Mouse (Mus musculus) adrenal gland, adult 8-10 months (tissue): ENCODE data around the gene Wscd1. TPM values are rescaled to one million over a fixed set of nuclear protein-coding genes. Genes with fewer than 3 reads are reported as not detected.
A peak's percentile ranks its signal among the peaks of the same experiment; 100 is the strongest.
"Not testable (repeated sequence)": the region's sequence is repeated elsewhere in the genome, so short reads cannot be mapped to it uniquely, and the experiment has no call there.

Source experiments
- DNase-seq: peaks from one replicate; pipeline ENCODE4 v3.0.0; 2022
- total RNA-seq, 4 experiments: library from RNA; stranded (reverse); gene quantifications; 2 replicates each; pipeline ENCODE4 v1.2.4; 2022

Gene Wscd1
- total RNA-seq, 4 experiments from 2014 or later, result 6.8 to 9.2 (median 7.4) TPM

GRCm38 (mm10) chr11:71770479-71770878, 20.8 kb downstream of the Wscd1 start:
- DNase-seq, result no peak

DNA sequence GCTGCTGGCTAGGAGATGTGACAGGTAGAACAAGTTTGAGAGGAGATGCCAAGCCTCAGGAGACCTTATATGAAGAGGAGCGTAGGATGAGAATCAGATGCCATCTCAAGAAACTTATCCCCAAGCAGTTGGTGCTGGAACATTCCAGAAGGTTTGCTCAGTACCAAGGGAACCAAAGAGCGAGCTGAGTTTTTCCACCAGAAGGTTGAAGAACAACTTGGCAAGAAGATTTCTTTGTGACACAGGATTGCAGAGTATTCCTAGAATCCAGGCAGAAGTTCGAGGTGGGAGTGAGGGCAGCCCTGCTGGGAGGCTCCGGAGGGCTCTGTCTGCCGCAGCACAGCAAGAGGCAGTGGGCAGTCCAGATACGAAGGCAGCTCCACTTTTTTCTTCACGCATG, 21.4 kb downstream of the Wscd1 start:
- no peak for DNase-seq

DNA sequence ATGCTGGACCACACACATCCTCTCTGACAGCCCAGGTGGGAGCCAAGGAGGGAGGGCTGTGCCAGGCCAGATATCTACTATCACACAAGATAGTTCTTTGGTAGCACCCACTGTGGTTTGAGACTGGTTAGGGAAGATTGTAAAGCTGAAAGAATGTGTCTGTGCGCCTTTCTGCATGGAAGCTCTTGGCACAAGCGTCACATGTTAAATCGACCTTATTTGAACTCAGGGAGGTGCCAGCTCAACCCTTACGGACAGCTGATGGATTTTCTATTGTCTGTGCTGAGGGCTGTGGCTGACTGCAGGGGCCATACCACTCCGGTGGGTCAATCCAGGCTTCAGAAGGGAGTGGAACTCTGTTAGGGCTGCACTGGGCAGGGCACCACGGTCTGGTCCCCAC, 22.3 kb downstream of the Wscd1 start:
- DNase-seq, result no peak

GRCm38 (mm10) chr11:71772802-71773201, 23.1 kb downstream of the Wscd1 start:
- DNase-seq, result no peak

DNA sequence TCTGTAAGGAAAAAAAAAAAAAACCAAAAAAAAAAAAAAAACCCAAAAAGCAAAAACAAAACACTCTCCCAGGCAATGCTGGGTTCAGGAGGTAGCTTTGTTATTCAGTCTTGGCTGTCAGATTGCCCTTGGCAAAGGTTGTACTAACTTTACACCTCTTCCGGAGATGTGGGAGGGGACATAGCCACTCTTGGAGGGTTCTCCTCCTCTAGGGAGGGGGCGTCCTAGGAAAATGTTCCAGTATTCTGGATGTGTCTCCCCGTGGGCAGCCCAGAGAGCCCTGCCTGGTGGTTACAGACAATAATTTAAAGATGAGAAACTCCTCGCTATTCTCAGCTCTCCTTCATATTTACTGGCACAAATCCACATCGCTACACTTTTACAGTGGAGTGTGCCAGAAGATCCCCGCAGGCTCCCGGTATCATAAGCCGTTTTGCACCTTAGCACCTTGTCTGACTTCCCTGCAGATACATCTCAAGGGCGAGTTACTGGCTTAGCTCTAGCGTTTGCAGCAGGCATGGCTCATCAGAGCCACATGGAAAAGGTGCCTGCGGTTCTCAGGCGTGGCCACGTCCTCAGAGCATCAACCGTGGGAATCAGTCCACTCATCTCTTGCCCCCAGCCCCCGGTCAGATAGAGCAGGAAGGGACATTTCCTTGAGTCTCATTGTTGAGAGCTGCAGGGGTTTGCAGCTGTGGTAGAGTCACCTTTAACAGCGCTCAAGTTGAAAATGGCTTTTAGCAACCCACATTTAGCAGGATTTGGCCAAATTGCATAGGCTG, 24.5 kb downstream of the Wscd1 start:
- no peak for DNase-seq

- DNase-seq, result no peak
Observed at GRCm38 (mm10) chr11:71775056-71775455, 25.3 kb downstream of the Wscd1 start.

DNA sequence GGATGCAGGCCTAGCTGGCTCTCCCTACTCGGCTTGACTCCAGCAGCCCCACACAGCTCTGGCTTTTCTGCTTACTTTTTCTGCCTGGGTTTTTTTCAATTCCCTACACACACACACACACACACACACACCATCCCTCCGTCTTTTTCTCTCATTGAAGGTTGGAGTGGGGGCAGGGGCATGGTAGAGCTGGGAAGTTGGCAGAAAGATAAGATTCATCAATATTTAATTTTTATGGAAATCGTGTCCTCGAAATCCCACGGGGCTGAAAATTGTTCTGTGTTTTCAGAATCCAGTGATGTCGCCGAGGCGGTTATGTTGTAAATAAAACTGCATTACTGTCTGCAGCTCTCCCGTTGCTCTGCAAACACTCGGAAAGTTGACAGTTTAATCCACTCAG, 29.9 kb downstream of the Wscd1 start:
- DNase-seq, result no peak

DNA sequence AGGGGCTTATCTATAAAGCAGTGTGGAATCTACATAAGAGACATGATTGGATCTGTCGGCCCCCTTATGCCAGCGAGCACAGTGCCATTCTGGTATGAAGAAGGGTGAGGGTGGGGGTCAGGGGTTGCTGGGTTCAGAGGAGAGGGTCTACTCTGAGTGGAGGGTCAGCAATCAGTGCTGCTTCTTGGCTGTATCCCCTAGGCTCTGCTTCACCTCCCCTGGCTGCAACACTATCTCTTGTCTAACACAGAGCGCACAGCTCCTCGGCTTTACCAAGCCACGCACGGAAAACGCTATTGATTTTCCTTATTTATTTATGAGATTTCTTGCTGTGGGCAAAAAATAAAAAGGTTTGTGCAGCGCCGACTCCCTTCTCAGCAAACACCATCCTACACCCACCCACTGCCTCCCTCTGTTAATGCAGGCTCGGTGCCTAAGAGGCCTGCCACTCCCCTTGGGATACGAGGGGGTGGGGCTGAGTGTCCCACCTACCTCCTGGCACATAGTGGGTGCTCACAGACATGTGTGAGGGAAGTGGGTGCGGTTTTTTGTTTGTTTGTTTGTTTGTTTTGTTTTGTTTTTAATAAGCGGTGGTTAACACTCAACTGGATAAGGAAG, 32.1 kb downstream of the Wscd1 start:
- no peak for DNase-seq

DNA sequence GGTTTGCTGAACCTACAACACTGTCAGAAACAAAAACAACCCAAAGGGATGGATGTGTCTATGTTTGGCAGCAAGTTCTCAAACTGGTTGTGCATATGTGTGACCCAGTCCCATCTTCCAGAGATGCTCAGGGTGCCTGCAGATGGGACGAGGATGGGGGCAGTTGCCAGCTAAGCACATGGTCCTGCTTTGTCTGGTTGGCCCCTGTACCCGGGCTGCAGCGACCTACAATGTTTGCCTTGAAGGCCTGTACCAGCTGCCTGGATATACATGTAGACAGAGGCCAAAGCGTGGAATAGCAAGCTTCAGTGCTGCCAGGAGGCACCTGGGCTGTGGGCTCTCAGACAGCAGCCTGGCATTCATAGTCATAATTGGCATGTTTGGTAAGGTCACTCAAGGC, 35.8 kb downstream of the Wscd1 start:
- no peak for DNase-seq

DNA sequence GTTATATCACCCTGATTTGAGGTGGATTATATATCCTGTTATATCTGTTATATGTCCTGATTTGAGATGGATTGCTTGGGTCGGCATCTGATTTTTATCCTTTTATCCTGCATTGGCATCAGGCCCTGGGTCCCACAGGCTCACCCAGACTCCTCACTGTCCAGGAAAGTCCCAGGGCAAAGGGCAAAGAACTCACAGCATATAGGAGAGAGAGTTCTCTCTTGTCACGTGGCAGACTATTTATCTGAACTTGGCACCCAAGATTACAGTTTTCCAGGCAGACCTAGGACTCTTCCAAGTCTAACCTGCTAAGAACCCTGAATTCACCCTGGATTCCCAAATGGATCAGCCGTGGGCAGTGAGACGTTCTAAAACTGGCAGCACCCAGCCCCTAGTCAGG, 38.5 kb downstream of the Wscd1 start:
- DNase-seq, result no peak

- no peak for DNase-seq
Observed at GRCm38 (mm10) chr11:71790227-71790626, 40.5 kb downstream of the Wscd1 start.

DNA sequence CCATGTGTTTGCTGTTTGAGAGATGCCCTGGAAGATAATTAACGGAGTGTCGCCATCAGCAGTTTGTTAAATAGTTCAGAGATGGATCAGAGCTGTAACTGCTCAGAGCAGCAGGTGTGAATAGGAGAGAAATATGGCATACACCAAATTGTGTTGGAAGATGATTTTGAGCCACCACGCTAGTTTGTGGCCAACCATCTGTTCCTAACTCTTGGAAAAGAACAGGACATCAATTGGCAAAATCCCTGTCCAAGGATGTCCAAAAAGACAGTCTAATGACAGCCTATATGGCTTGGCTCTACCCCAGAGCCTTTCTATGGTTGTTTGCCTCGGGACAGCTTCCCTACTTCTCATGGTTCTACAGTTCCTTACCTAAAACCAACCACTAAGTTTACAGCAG, 49.5 kb downstream of the Wscd1 start:
- DNase-seq, result no peak

DNA sequence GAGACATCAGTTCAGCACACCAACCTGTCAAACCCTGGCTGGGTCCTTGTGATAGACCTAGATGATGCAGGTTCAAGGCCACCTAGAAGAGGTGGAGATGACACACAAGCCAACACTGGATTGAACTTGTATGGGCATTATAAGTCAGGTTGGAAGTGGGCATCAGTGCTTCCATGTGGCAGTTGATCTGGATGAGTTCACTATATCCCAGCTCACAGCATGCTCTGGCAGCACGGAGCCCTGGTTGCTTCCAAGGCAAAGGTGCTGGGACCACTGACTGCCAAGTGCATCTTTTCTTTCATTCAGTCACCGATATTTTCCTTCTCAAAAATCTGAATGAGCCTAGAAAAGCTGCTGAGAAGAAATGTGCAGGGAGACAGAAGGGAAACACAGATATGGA, 58.8 kb downstream of the Wscd1 start:
- no peak for DNase-seq

GRCm38 (mm10) chr11:71811828-71812227, 62.1 kb downstream of the Wscd1 start:
- DNase-seq, result no peak

DNA sequence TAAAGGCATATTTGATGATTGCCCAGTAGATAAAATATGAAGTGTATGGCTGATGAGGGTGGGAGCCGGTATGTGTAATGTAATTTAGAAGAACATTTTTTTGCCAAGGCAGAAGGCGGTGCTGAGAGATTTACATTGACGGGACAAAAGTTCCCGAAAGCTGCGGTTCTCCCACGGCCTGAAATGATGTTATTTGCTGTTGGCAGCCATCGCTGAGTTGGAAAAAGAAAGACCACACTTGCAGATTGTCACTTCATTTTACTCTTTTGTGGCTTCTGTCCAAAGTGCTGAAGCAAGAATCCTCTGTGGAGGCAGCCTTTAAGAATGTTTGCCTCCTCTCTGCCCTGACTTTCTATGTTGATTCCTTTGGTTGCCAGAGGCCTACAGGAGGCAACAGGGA, 63.2 kb downstream of the Wscd1 start:
- DNase-seq, result no peak

- DNase-seq, result no peak
Observed at GRCm38 (mm10) chr11:71814511-71814910, 64.8 kb downstream of the Wscd1 start.

DNA sequence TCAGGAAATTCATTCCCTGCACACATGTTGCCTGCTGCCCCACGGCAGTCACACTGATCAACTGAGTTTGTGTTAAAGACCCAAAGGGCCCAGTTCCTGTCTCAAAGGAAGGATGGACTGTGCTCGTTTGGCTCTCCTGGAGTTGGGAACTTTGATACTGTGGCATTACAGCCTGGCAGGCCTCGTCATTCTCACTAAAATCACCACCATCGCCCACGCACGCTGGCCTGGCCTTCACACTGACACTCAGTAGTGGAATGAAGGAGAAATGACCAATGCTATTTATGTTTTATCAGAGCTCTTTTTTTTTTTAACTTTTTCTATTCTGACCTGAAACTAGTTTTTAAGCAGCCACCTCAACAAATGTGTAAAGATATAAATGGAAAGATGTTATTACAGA, 65.6 kb downstream of the Wscd1 start:
- DNase-seq, result peak; percentile 6

DNA sequence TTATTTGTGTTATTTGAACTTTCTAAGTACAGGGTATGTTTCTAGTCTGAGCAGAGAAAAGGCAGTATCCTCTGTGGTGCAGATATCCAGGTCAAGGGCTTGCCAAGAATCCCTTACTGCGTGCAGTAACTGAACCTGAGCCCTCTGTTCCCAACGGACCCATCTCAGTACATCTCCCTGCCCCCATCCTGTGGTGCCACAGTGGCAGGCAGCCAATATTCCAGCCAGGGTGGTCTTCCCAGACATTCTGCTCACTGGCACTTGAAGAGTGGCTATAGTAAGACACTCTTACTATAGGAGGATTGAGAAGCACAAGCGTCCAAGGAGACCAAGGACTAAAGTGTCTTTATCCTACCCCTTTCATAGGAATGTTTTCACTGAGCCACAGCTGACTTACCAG, 67.2 kb downstream of the Wscd1 start:
- peak; percentile 4 for DNase-seq

DNA sequence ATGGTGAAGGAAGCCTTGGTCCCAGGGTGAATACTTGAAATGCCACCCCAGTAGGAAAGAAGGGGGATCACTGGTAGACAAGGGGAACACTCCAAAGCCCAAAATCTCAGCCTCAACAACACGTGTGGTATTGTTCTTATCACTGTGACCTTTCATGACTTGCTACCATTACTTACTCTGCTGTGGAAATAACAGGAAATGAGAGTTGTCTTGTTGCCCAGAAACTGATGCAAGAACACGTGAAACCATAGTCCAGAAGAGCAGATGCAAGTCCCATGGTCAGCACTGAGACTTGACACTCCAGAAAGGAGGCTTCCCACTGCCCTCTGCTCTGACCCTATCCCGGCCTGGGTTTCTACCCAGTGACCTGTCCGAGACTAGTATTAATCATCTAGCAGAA, 67.6 kb downstream of the Wscd1 start:
- DNase-seq, result peak; percentile 15

DNA sequence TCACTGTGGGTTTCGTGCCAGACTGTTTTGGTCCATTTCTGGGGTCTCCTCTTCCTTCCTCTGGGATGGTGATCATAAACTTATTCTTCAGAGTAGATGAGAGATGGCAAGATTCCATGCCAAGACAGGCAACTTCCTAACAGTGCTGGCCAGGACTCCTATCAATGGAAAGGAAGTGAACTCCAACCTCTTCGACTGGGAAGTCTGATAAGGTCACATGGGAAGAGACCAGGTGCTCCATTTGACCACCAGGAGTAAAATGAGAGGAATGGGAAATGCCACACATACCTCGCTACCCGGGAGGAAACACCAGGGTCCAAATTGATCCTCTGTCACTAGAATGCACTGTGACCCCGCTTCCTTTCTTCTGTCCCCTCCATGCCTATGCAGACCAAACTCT, 68.4 kb downstream of the Wscd1 start:
- peak; percentile 18 for DNase-seq

DNA sequence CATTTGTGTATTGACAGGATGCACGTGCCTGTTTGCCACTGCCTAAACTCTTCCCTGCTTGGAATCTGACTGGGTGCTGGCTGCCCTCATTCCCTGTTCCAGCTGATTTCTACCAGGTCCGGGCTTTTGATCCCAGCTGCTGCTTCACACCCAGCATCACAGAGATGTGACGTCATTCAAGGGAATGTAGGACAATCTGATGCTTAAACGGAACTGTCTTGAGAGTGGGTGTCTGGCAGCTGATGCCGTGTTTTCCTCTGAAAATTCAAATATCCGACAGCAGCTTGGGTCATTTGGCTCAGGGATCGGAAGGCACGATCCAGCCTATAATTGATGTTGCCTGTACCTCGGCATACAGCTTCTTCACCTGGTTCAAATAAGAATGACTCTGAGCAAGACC, 70.2 kb downstream of the Wscd1 start:
- DNase-seq, result no peak

- no peak for DNase-seq
Observed at GRCm38 (mm10) chr11:71820847-71821246, 71.1 kb downstream of the Wscd1 start.

GRCm38 (mm10) chr11:71821526-71821925, 71.8 kb downstream of the Wscd1 start:
- DNase-seq, result not testable (repeated sequence)

DNA sequence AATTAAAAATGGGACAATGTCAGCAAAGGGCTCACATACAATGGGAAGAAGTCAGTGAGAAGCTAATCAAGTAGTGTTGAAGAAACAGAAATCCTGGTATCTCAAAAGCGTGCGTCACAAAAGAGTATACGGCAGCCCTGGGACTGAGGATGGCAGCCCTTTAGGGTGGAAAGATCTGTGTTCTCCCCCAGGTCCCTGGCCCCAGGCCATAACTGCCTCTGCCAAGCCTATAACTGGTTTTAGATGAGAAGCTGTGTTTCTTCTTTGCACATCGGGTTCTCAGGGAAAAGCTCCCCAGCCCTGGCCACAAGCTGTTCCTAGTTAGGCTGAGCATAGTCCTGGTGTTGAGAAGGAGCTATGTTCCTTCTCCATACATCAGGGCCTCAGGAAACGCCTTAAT, 72.3 kb downstream of the Wscd1 start:
- no peak for DNase-seq
